Mouse (Mus musculus) inflammation-experienced regulatory T-cells, adult 6 months (primary cell): ENCODE results near the gene Elmo1. TPM values are rescaled to one million over a fixed set of nuclear protein-coding genes. Genes with fewer than 3 reads are reported as not detected.

Experiments
- ATAC-seq: one replicate; pipeline ENCODE4 v1.8.0; 2017
- polyA plus RNA-seq, 3 experiments: library from polyadenylated mRNA; unstranded; fragments of 100-300 nt; shearing (Covaris generic); gene quantifications; one replicate each; pipeline ENCODE4 v1.2.1; 2017

Elmo1 gene
- polyA plus RNA-seq, 3 experiments from 2014 or later, result 94.0 to 116 (median 111) TPM

GRCm38 (mm10) chr13:20207950-20208642 lies 117.7 kb downstream of the Elmo1 start:
- ATAC-seq, result no peak

GRCm38 (mm10) chr13:20208867-20209266 lies 118.5 kb downstream of the Elmo1 start:
- ATAC-seq, result no peak

- no peak for ATAC-seq
These were observed 121.4 kb downstream of the Elmo1 start for GRCm38 (mm10) chr13:20211780-20212179.

GRCm38 (mm10) chr13:20212665-20213064 lies 122.3 kb downstream of the Elmo1 start:
- ATAC-seq, result no peak

GRCm38 (mm10) chr13:20213861-20214260 lies 123.5 kb downstream of the Elmo1 start:
- ATAC-seq, result no peak

- ATAC-seq, result no peak
These were observed 127.2 kb downstream of the Elmo1 start for GRCm38 (mm10) chr13:20217453-20218090.

GRCm38 (mm10) chr13:20218126-20218525 lies 127.7 kb downstream of the Elmo1 start:
- no peak for ATAC-seq

GRCm38 (mm10) chr13:20220414-20220813 lies 130.0 kb downstream of the Elmo1 start:
- no peak for ATAC-seq

GRCm38 (mm10) chr13:20227923-20228705 lies 137.7 kb downstream of the Elmo1 start:
- no peak for ATAC-seq

- no peak for ATAC-seq
These were observed 141.7 kb downstream of the Elmo1 start for GRCm38 (mm10) chr13:20231837-20232728.

- ATAC-seq, result peak; percentile 88
These were observed 143.3 kb downstream of the Elmo1 start for GRCm38 (mm10) chr13:20233707-20234106.

GRCm38 (mm10) chr13:20237615-20238014 lies 147.2 kb downstream of the Elmo1 start:
- ATAC-seq, result no peak

GRCm38 (mm10) chr13:20238146-20238545 lies 147.8 kb downstream of the Elmo1 start:
- ATAC-seq, result no peak

GRCm38 (mm10) chr13:20238743-20239142 lies 148.3 kb downstream of the Elmo1 start:
- no peak for ATAC-seq

GRCm38 (mm10) chr13:20250069-20250668 lies 159.8 kb downstream of the Elmo1 start:
- ATAC-seq, result no peak

- no peak for ATAC-seq
These were observed 164.5 kb downstream of the Elmo1 start for GRCm38 (mm10) chr13:20254911-20255310.

GRCm38 (mm10) chr13:20255380-20255779 lies 165.0 kb downstream of the Elmo1 start:
- ATAC-seq, result no peak

GRCm38 (mm10) chr13:20256613-20257012 lies 166.2 kb downstream of the Elmo1 start:
- no peak for ATAC-seq

GRCm38 (mm10) chr13:20257562-20258525 lies 167.4 kb downstream of the Elmo1 start:
- no peak for ATAC-seq

- no peak for ATAC-seq
These were observed 172.8 kb downstream of the Elmo1 start for GRCm38 (mm10) chr13:20263173-20263572.

- no peak for ATAC-seq
These were observed 179.8 kb downstream of the Elmo1 start for GRCm38 (mm10) chr13:20270148-20270547.
